Mouse (Mus musculus) frontal cortex, postnatal 36 days (tissue): ENCODE results near the gene Slc22a14.

Source experiments
- DNase-seq, 2 experiments: peaks; one replicate each; pipeline ENCODE4 v3.0.0; 2022; ENCODE audit warnings: low spot score in 2 of 2

Slc22a14 gene

DNA sequence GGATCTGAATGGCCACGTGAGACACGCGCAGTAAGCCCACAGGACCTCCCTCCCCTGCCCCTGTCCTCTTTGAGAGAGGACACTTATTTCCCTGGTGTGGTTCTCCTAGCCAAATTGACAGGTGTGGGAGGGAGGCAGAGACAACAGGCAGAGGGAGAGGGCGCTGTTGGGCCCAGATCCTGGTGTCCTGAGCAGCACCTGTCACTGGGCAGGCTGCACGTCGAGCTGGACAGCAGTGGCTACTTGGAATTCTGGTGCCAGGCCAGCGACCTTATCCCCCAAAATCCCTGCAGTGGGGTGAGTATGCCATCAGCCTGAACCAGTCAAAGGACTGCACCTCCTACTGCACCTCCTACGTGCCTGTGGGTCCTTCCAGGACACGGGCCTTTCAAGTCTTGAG is 222.0 kb downstream of the Slc22a14 start:
- no peak for DNase-seq

- DNase-seq = no peak
Observed at GRCm38 (mm10) chr9:119142066-119142465, 223.3 kb downstream of the Slc22a14 start.

GRCm38 (mm10) chr9:119138836-119139235 is 226.5 kb downstream of the Slc22a14 start:
- DNase-seq = no peak

- DNase-seq = no peak
Observed at GRCm38 (mm10) chr9:119130692-119131091, 234.7 kb downstream of the Slc22a14 start.

GRCm38 (mm10) chr9:119128436-119129181 is 236.7 kb downstream of the Slc22a14 start:
- no peak for DNase-seq

GRCm38 (mm10) chr9:119122596-119123369 is 242.6 kb downstream of the Slc22a14 start:
- DNase-seq = no peak

DNA sequence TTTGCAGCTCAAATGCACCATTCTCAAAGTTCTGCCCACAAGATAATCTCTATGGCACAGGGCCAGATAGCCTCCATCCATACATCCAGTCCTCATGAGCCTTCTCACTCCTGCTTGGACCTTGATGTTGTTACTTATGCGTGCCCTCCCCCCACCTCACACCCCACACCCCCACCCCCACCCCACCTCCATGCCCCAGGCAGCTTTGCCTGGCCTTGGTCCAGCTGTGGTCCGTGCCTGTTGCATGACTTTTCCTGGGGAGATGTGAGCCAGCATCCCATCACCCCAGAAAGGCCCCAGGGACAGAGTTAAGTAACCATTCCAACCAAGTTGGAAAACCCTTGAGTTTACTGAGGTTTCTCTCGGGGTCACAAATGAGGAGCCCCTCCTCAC is 245.2 kb downstream of the Slc22a14 start:
- DNase-seq = no peak
